Mouse (Mus musculus) midbrain, embryonic 15.5 days (tissue): ENCODE measurements around the gene Chmp4b. TPM values are rescaled to one million over a fixed set of nuclear protein-coding genes. Genes with fewer than 3 reads are reported as not detected.

Experiments
- ATAC-seq: fragments of 200-750 bp; cut with Nextera tagmentation; replicated peaks from 2 replicates; pipeline ENCODE4 v1.8.0; 2017; ENCODE audit warnings: moderate TSS enrichment
- H3K27ac ChIP-seq: fragments of 300-500 bp; sonication (generic); 2 replicates; pipeline ENCODE4 v1.5.1; 2015; ENCODE audit warnings: mild to moderate bottlenecking, inconsistent platforms
- H3K27me3 ChIP-seq: fragments of 300-500 bp; sonication (generic); replicated peaks from 2 replicates; pipeline ENCODE4 v1.6.1; 2015; ENCODE audit warnings: inconsistent platforms
- H3K36me3 ChIP-seq: fragments of 300-500 bp; sonication (generic); replicated peaks from 2 replicates; pipeline ENCODE4 v1.6.1; 2015; ENCODE audit warnings: inconsistent platforms
- H3K4me1 ChIP-seq: fragments of 300-500 bp; sonication (generic); 2 replicates; pipeline ENCODE4 v1.6.1; 2015; ENCODE audit warnings: inconsistent platforms
- H3K4me2 ChIP-seq: fragments of 300-500 bp; sonication (generic); 2 replicates; pipeline ENCODE4 v1.6.1; 2015; ENCODE audit warnings: inconsistent platforms, mild to moderate bottlenecking, moderate library complexity
- H3K4me3 ChIP-seq: fragments of 300-500 bp; sonication (generic); 2 replicates; pipeline ENCODE4 v1.5.1; 2015; ENCODE audit warnings: mild to moderate bottlenecking, inconsistent platforms
- H3K9ac ChIP-seq: fragments of 300-500 bp; sonication (generic); 2 replicates; pipeline ENCODE4 v1.6.1; 2015; ENCODE audit warnings: mild to moderate bottlenecking, inconsistent platforms
- H3K9me3 ChIP-seq: fragments of 300-500 bp; sonication (generic); 2 replicates; pipeline ENCODE4 v1.6.1; 2016; ENCODE audit warnings: inconsistent platforms
- WGBS: fragments of 180-500 bp; shearing (Covaris S2); methylation state at CpG from one replicate; pipeline ENCODE4 v1.1.7; 2015; ENCODE audit warnings: mixed read lengths; 5-methylcytosine and 5-hydroxymethylcytosine counted together
- polyA plus RNA-seq: library from polyadenylated mRNA; unstranded; fragments of >200 nt; fragmentation: Nextera tagmentation; extraction: Ambion mirVana; gene quantifications from 2 replicates; pipeline ENCODE4 v1.2.1, GENCODE M21; 2015

Chmp4b gene
- 27.9 and 28.4 TPM in 2 replicates for polyA plus RNA-seq

GRCm38 (mm10) chr2:154651363-154651762, at the start of gene Chmp4b:
Chmp4b (plus strand) TSS chr2:154651705.
- no peak within 1 kb of the TSS for H3K4me2 ChIP-seq
- H3K27me3 ChIP-seq = no peaks in the 10 kb centered on the region
- H3K9ac ChIP-seq = no peak within 1 kb of the TSS
- H3K4me3 ChIP-seq = no peak within 1 kb of the TSS
- H3K36me3 ChIP-seq = no peaks in the 10 kb centered on the region
- H3K9me3 ChIP-seq = no peaks in the 10 kb centered on the region
- WGBS = 63% methylated on average over 8 of the region's 8 CpGs
- no peak within 1 kb of the TSS for H3K27ac ChIP-seq
- peaks cover 3% of the 10 kb centered on the region; the same call in 1 of the 2 replicates for H3K4me1 ChIP-seq
- no peak for ATAC-seq

- Histone ChIP-seq H3K36me3 (no peaks in the 10 kb centered on the region), H3K4me3 (peak overlapping the region; percentile 57), H3K9ac (peak overlapping the region; percentile 69), H3K9me3 (no peaks in the 10 kb centered on the region), H3K4me2 (peak overlapping the region; percentile 64), H3K27ac (peak overlapping the region; percentile 55), H3K27me3 (no peaks in the 10 kb centered on the region), H3K4me1 (peaks cover 11% of the 10 kb centered on the region)
- peak; percentile 70 for ATAC-seq
- 19% methylated on average over 22 of the region's 22 CpGs for WGBS
Measured at GRCm38 (mm10) chr2:154603007-154603637, 48.4 kb upstream of the Chmp4b start.

- Histone ChIP-seq H3K27me3 (no peaks in the 10 kb centered on the region; the same call in 1 of the 2 replicates), H3K27ac (peak within 1 kb of the TSS; percentile 55), H3K4me1 (peaks cover 11% of the 10 kb centered on the region), H3K4me2 (peak within 1 kb of the TSS; percentile 64), H3K36me3 (no peaks in the 10 kb centered on the region), H3K9me3 (no peaks in the 10 kb centered on the region), H3K9ac (peak within 1 kb of the TSS; percentile 69), H3K4me3 (peak within 1 kb of the TSS; percentile 57)
- peak; percentile 100 for ATAC-seq
- WGBS = under 1% methylated on average over 13 of the region's 13 CpGs
Measured at GRCm38 (mm10) chr2:154603638-154604153, 47.8 kb upstream of the Chmp4b start, which contains the start of gene Pxmp4. Pxmp4 (minus strand) TSS chr2:154603708.

GRCm38 (mm10) chr2:154604156-154604555, 47.3 kb upstream of the Chmp4b start:
- H3K9me3 ChIP-seq = no peaks in the 10 kb centered on the region
- no peak overlapping the region for H3K27ac ChIP-seq
- H3K4me3 ChIP-seq = peak overlapping the region; percentile 57
- peaks cover 11% of the 10 kb centered on the region for H3K4me1 ChIP-seq
- H3K36me3 ChIP-seq = no peaks in the 10 kb centered on the region
- no peak for ATAC-seq
- no peak overlapping the region for H3K9ac ChIP-seq
- H3K27me3 ChIP-seq = no peaks in the 10 kb centered on the region; the same call in 1 of the 2 replicates
- peak overlapping the region; percentile 64 for H3K4me2 ChIP-seq
- WGBS = 43% methylated on average over 7 of the region's 7 CpGs

GRCm38 (mm10) chr2:154606965-154607364, 44.5 kb upstream of the Chmp4b start:
- Histone ChIP-seq H3K4me3 (no peak overlapping the region), H3K4me1 (peaks cover 11% of the 10 kb centered on the region), H3K36me3 (no peaks in the 10 kb centered on the region), H3K9ac (no peak overlapping the region), H3K27me3 (no peaks in the 10 kb centered on the region; the same call in 1 of the 2 replicates), H3K27ac (no peak overlapping the region), H3K9me3 (no peaks in the 10 kb centered on the region), H3K4me2 (no peak overlapping the region)
- WGBS = 69% methylated on average over 1 of the region's 1 CpGs
- ATAC-seq = no peak

- H3K27me3 ChIP-seq = no peaks in the 10 kb centered on the region; the same call in 1 of the 2 replicates
- H3K9me3 ChIP-seq = no peaks in the 10 kb centered on the region
- H3K36me3 ChIP-seq = no peaks in the 10 kb centered on the region
- no peak overlapping the region for H3K4me3 ChIP-seq
- H3K4me2 ChIP-seq = no peak overlapping the region
- H3K27ac ChIP-seq = no peak overlapping the region
- H3K9ac ChIP-seq = no peak overlapping the region
- no peak for ATAC-seq
- WGBS = 74% methylated on average over 10 of the region's 10 CpGs
- H3K4me1 ChIP-seq = peaks cover 11% of the 10 kb centered on the region
Measured at GRCm38 (mm10) chr2:154609050-154609767, 42.3 kb upstream of the Chmp4b start.

- H3K9me3 ChIP-seq = no peaks in the 10 kb centered on the region
- 0% methylated on average over 85 of the region's 98 CpGs for WGBS
- H3K4me2 ChIP-seq = peak within 1 kb of the TSS; percentile 61
- ATAC-seq = peak; percentile 93
- peak within 1 kb of the TSS; percentile 56 for H3K4me3 ChIP-seq
- H3K4me1 ChIP-seq = peaks cover 23% of the 10 kb centered on the region
- no peaks in the 10 kb centered on the region; the same call in 1 of the 2 replicates for H3K27me3 ChIP-seq
- H3K9ac ChIP-seq = peak within 1 kb of the TSS; percentile 73
- peak within 1 kb of the TSS; percentile 97 for H3K27ac ChIP-seq
- no peaks in the 10 kb centered on the region for H3K36me3 ChIP-seq
Measured at GRCm38 (mm10) chr2:154613118-154614115, 38.1 kb upstream of the Chmp4b start, which contains the start of the genes Zfp341 and 4930519P11Rik. Zfp341 (plus strand) TSS chr2:154613297. 4930519P11Rik (minus strand) TSS chr2:154613437.

GRCm38 (mm10) chr2:154614841-154615576, 36.5 kb upstream of the Chmp4b start:
- peak overlapping the region; percentile 61 for H3K4me2 ChIP-seq
- H3K9me3 ChIP-seq = no peaks in the 10 kb centered on the region
- no peaks in the 10 kb centered on the region for H3K27me3 ChIP-seq
- no peak for ATAC-seq
- peaks cover 23% of the 10 kb centered on the region for H3K4me1 ChIP-seq
- no peak overlapping the region for H3K9ac ChIP-seq
- no peak overlapping the region for H3K4me3 ChIP-seq
- H3K27ac ChIP-seq = peak overlapping the region; percentile 97
- H3K36me3 ChIP-seq = no peaks in the 10 kb centered on the region
- WGBS = 64% methylated on average over 19 of the region's 19 CpGs

GRCm38 (mm10) chr2:154615674-154616073, 35.8 kb upstream of the Chmp4b start:
- no peak overlapping the region for H3K4me2 ChIP-seq
- no peak for ATAC-seq
- H3K9me3 ChIP-seq = no peaks in the 10 kb centered on the region
- no peak overlapping the region for H3K27ac ChIP-seq
- H3K4me3 ChIP-seq = no peak overlapping the region
- WGBS = 93% methylated on average over 5 of the region's 5 CpGs
- H3K27me3 ChIP-seq = no peaks in the 10 kb centered on the region
- H3K36me3 ChIP-seq = no peaks in the 10 kb centered on the region
- no peak overlapping the region for H3K9ac ChIP-seq
- H3K4me1 ChIP-seq = peaks cover 23% of the 10 kb centered on the region

- no peak overlapping the region for H3K9ac ChIP-seq
- H3K36me3 ChIP-seq = no peaks in the 10 kb centered on the region
- H3K27me3 ChIP-seq = no peaks in the 10 kb centered on the region
- no peak for ATAC-seq
- H3K4me2 ChIP-seq = no peak overlapping the region
- H3K9me3 ChIP-seq = no peaks in the 10 kb centered on the region
- no peak overlapping the region for H3K27ac ChIP-seq
- 88% methylated on average over 3 of the region's 3 CpGs for WGBS
- peaks cover 23% of the 10 kb centered on the region for H3K4me1 ChIP-seq
- no peak overlapping the region for H3K4me3 ChIP-seq
Measured at GRCm38 (mm10) chr2:154617061-154617460, 34.4 kb upstream of the Chmp4b start.

GRCm38 (mm10) chr2:154621684-154622083, 29.8 kb upstream of the Chmp4b start:
- H3K9me3 ChIP-seq = no peaks in the 10 kb centered on the region
- no peak for ATAC-seq
- peaks cover 20% of the 10 kb centered on the region; the same call in 1 of the 2 replicates for H3K36me3 ChIP-seq
- no peaks in the 10 kb centered on the region for H3K27me3 ChIP-seq
- WGBS = 88% methylated on average over 5 of the region's 5 CpGs
- no peak overlapping the region for H3K9ac ChIP-seq
- H3K4me3 ChIP-seq = no peak overlapping the region
- H3K4me1 ChIP-seq = no peaks in the 10 kb centered on the region
- no peak overlapping the region for H3K27ac ChIP-seq
- H3K4me2 ChIP-seq = no peak overlapping the region
